Mouse (Mus musculus) thymus, adult 2 months (tissue): ENCODE measurements at regions not wholly inside any gene's neighbourhood (a gene's known extent, or its start where the extent isn't known, plus 50 kb on each side); places are given as distances from the start of the nearest gene placed in this dataset.

Experiments
- CTCF ChIP-seq: fragments of 200-500 bp; IDR thresholded peaks from 2 replicates; pipeline ENCODE4 v1.5.1; 2012; ENCODE audit warnings: mild to moderate bottlenecking, control low read depth, low read length, moderate library complexity, borderline replicate concordance; ENCODE audit not compliant: control insufficient read depth, poor library complexity, insufficient read depth; ENCODE audit errors: extremely low read depth
- POLR2A ChIP-seq: fragments of 200-500 bp; IDR thresholded peaks from 2 replicates; pipeline ENCODE4 v1.6.1; 2012; ENCODE audit warnings: mild to moderate bottlenecking, low read length, control low read depth, moderate library complexity; ENCODE audit not compliant: control insufficient read depth, poor library complexity, insufficient read depth; ENCODE audit errors: extremely low read depth

GRCm38 (mm10) chr6:120585118-120585940, 54.2 kb upstream of the Hdhd5 start:
- TF ChIP-seq CTCF (no peak), POLR2A (no peak)
